Mouse (Mus musculus) liver, adult 2 months (tissue): ENCODE measurements at regions not wholly inside any gene's neighbourhood (a gene's known extent, or its start where the extent isn't known, plus 50 kb on each side); places are given as distances from the start of the nearest gene placed in this dataset.

Experiments
- CTCF ChIP-seq: fragments of 200-500 bp; IDR thresholded peaks from 2 replicates; pipeline ENCODE4 v1.5.1; 2011; ENCODE audit warnings: low read depth, low read length, control low read depth
- POLR2A ChIP-seq: fragments of 200-500 bp; IDR thresholded peaks from 2 replicates; pipeline ENCODE4 v1.6.1; 2011; ENCODE audit warnings: low read length, control low read depth; ENCODE audit not compliant: insufficient read depth; ENCODE audit errors: extremely low read depth

GRCm38 (mm10) chr3:138686636-138687230, 55.3 kb upstream of the Tspan5 start:
- TF ChIP-seq CTCF (no peak), POLR2A (no peak)
